Mouse (Mus musculus): ENCODE data around the gene Slc12a9. TPM values are rescaled to one million over a fixed set of nuclear protein-coding genes. Genes with fewer than 3 reads are reported as not detected.
A peak's percentile ranks its signal among the peaks of the same experiment; 100 is the strongest.
"Not testable (repeated sequence)": the region's sequence is repeated elsewhere in the genome, so short reads cannot be mapped to it uniquely, and the experiment has no call there.

Slc12a9 gene
- polyA plus RNA-seq, 1 experiment from 2014 or later: 11.6 TPM

GRCm38 (mm10) chr5:137286655-137287031, 46.8 kb downstream of the Slc12a9 start:
- no peak overlapping the region for H3K9ac ChIP-seq (ENCODE audit: low read length)
- WGBS: under 1% methylated on average over 15 of the region's 16 CpGs
- H3K27ac ChIP-seq (ENCODE audit: low read length): no peak overlapping the region
- H3K9me3 ChIP-seq (ENCODE audit: control insufficient read depth, low read length): no peaks in the 10 kb centered on the region
- H3K4me2 ChIP-seq (ENCODE audit: low read depth, low read length): peak overlapping the region; percentile 56
- H3K36me3 ChIP-seq (ENCODE audit: control insufficient read depth, insufficient read depth, low read length): no peaks in the 10 kb centered on the region
- peak overlapping the region; percentile 33 for H3K4me3 ChIP-seq (ENCODE audit: low read length)
- H3K27me3 ChIP-seq (ENCODE audit: control insufficient read depth, insufficient read depth, low read depth, low read length): peaks cover 40% of the 10 kb centered on the region
- peak; percentile 60 for ATAC-seq (ENCODE audit: low read depth)
- H3K4me1 ChIP-seq (replicated peaks; ENCODE audit: control insufficient read depth, insufficient read depth, low read length): peaks cover 19% of the 10 kb centered on the region

DNA sequence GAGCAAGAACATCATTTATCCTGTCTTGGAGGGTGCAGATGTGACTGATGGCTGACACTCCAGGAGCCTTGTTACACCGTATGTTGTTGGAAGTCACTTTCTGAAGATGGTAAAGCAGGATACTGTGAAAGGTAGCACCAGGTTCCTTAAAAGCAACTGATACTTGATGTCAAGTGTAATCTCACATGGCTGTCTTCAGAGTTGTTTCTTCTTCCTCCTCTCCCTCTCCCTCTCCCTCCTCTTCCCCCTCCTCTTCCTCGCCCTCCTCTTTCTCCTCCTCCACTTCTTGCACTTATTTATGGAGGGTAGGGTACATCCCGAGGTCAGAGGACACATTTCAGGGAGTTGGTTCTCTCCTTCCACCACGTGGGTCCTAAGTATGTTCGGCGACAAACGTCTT, 47.4 kb downstream of the Slc12a9 start:
- ATAC-seq (ENCODE audit: low read depth): no peak

DNA sequence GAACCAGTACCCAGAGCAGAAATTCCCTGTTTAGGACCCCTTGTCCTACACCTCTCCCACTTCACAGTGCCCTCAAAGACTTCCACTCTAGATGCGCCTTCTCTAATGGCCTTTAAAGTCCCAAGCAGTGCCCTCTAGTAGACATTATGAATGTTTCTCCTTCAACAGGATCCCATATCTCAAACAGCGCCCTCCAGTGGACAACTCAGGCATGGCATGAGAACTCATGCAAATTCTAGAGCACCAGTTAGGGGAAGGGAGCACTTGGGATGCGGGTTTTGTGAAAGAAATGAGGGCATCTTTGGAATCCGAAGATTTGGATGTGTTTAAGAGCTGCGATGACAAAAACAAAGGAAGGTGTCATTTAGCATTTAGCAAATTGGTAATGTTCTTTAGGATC, 48.4 kb downstream of the Slc12a9 start:
- Histone ChIP-seq H3K4me1 (replicated peaks; ENCODE audit: control insufficient read depth, insufficient read depth, low read length) (peaks cover 19% of the 10 kb centered on the region), H3K36me3 (ENCODE audit: control insufficient read depth, insufficient read depth, low read length) (no peaks in the 10 kb centered on the region), H3K4me3 (ENCODE audit: low read length) (no peak overlapping the region), H3K27me3 (ENCODE audit: control insufficient read depth, insufficient read depth, low read depth, low read length) (peaks cover 34% of the 10 kb centered on the region), H3K27ac (ENCODE audit: low read length) (no peak overlapping the region), H3K9me3 (ENCODE audit: control insufficient read depth, low read length) (no peaks in the 10 kb centered on the region), H3K4me2 (ENCODE audit: low read depth, low read length) (no peak overlapping the region), H3K9ac (ENCODE audit: low read length) (no peak overlapping the region)
- no peak for ATAC-seq (ENCODE audit: low read depth)
- 50% methylated on average over 5 of the region's 5 CpGs for WGBS

More for the DNA sequence above, 47.4 kb downstream of the Slc12a9 start:
- WGBS: 32% methylated on average over 7 of the region's 7 CpGs
- no peaks in the 10 kb centered on the region for H3K36me3 ChIP-seq (ENCODE audit: control insufficient read depth, insufficient read depth, low read length)
- no peak overlapping the region for H3K4me2 ChIP-seq (ENCODE audit: low read depth, low read length)
- H3K27ac ChIP-seq (ENCODE audit: low read length): no peak overlapping the region
- H3K9ac ChIP-seq (ENCODE audit: low read length): no peak overlapping the region
- H3K9me3 ChIP-seq (ENCODE audit: control insufficient read depth, low read length): no peaks in the 10 kb centered on the region
- H3K27me3 ChIP-seq (ENCODE audit: control insufficient read depth, insufficient read depth, low read depth, low read length): peaks cover 40% of the 10 kb centered on the region
- peaks cover 19% of the 10 kb centered on the region for H3K4me1 ChIP-seq (replicated peaks; ENCODE audit: control insufficient read depth, insufficient read depth, low read length)
- no peak overlapping the region for H3K4me3 ChIP-seq (ENCODE audit: low read length)

DNA sequence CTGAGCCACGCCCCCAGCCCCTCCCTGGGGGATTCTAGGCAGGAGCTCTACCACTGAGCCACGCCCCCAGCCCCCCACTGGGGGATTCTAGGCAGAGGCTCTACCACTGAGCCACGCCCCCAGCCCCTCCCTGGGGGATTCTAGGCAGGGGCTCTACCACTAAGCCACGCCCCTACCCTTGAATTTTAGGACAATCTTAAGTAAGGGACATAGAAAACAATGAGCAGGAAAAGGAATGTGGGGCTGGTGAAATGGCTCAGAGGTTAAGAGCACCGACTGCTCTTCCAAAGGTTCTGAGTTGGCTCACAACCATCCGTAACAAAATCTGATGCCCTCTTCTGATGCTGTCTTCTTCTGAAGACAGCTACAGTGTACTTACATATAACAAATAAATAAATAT, 49.0 kb downstream of the Slc12a9 start:
- not testable (repeated sequence) for ATAC-seq (ENCODE audit: low read depth); H3K36me3 ChIP-seq (ENCODE audit: control insufficient read depth, insufficient read depth, low read length); H3K4me3 ChIP-seq (ENCODE audit: low read length); H3K27ac ChIP-seq (ENCODE audit: low read length); H3K4me2 ChIP-seq (ENCODE audit: low read depth, low read length); H3K9ac ChIP-seq (ENCODE audit: low read length); H3K9me3 ChIP-seq (ENCODE audit: control insufficient read depth, low read length)
- Histone ChIP-seq H3K4me1 (replicated peaks; ENCODE audit: control insufficient read depth, insufficient read depth, low read length) (peaks cover 19% of the 10 kb centered on the region), H3K27me3 (ENCODE audit: control insufficient read depth, insufficient read depth, low read depth, low read length) (peaks cover 28% of the 10 kb centered on the region)
- WGBS: 69% methylated on average over 5 of the region's 6 CpGs

GRCm38 (mm10) chr5:137277360-137278342, 55.7 kb downstream of the Slc12a9 start:
- H3K9me3 ChIP-seq (ENCODE audit: control insufficient read depth, low read length): no peaks in the 10 kb centered on the region
- H3K4me2 ChIP-seq (ENCODE audit: low read depth, low read length): no peak overlapping the region
- peak; percentile 61; the same call in 1 of the 2 replicates for ATAC-seq (ENCODE audit: low read depth)
- WGBS: 41% methylated on average over 18 of the region's 18 CpGs
- H3K4me1 ChIP-seq (replicated peaks; ENCODE audit: control insufficient read depth, insufficient read depth, low read length): no peaks in the 10 kb centered on the region
- H3K4me3 ChIP-seq (ENCODE audit: low read length): no peak overlapping the region
- H3K9ac ChIP-seq (ENCODE audit: low read length): no peak overlapping the region
- H3K27ac ChIP-seq (ENCODE audit: low read length): no peak overlapping the region
- no peaks in the 10 kb centered on the region for H3K27me3 ChIP-seq (ENCODE audit: control insufficient read depth, insufficient read depth, low read depth, low read length)
- no peaks in the 10 kb centered on the region for H3K36me3 ChIP-seq (ENCODE audit: control insufficient read depth, insufficient read depth, low read length)

GRCm38 (mm10) chr5:137268131-137268910, 65.1 kb downstream of the Slc12a9 start:
- H3K36me3 ChIP-seq (ENCODE audit: control insufficient read depth, insufficient read depth, low read length): no peaks in the 10 kb centered on the region
- no peaks in the 10 kb centered on the region for H3K4me1 ChIP-seq (replicated peaks; ENCODE audit: control insufficient read depth, insufficient read depth, low read length)
- H3K27ac ChIP-seq (ENCODE audit: low read length): no peak overlapping the region
- no peaks in the 10 kb centered on the region for H3K9me3 ChIP-seq (ENCODE audit: control insufficient read depth, low read length)
- H3K9ac ChIP-seq (ENCODE audit: low read length): no peak overlapping the region
- H3K4me3 ChIP-seq (ENCODE audit: low read length): no peak overlapping the region
- peak overlapping the region; percentile 13; the same call in 1 of the 2 replicates for H3K4me2 ChIP-seq (ENCODE audit: low read depth, low read length)
- no peaks in the 10 kb centered on the region for H3K27me3 ChIP-seq (ENCODE audit: control insufficient read depth, insufficient read depth, low read depth, low read length)
- WGBS: 20% methylated on average over 17 of the region's 18 CpGs
- no peak for ATAC-seq (ENCODE audit: low read depth)

DNA sequence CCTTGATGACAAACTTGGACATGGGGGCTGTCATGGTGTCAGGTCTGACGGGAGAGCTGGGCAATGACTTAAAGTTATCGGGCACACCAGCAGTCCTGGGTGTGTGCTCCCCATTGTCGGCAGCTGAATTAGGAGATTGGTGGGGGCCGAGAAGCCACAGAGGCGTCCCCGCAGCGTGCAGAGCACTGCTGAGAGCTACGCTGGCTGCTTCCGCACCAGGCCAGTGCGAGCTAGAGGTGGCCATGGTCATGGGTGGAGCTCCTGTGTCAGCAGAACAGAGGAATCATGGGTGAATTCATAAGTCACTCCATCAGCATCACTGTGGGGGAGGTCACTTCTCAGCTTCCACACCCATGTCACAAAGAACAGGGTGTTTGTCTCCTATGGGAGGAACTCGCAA, 68.6 kb downstream of the Slc12a9 start:
- 82% methylated on average over 11 of the region's 11 CpGs for WGBS
- H3K27ac ChIP-seq (ENCODE audit: low read length): no peak overlapping the region
- H3K27me3 ChIP-seq (ENCODE audit: control insufficient read depth, insufficient read depth, low read depth, low read length): no peaks in the 10 kb centered on the region
- H3K9me3 ChIP-seq (ENCODE audit: control insufficient read depth, low read length): no peaks in the 10 kb centered on the region
- no peak overlapping the region for H3K9ac ChIP-seq (ENCODE audit: low read length)
- ATAC-seq (ENCODE audit: low read depth): no peak
- no peaks in the 10 kb centered on the region for H3K36me3 ChIP-seq (ENCODE audit: control insufficient read depth, insufficient read depth, low read length)
- H3K4me3 ChIP-seq (ENCODE audit: low read length): no peak overlapping the region
- no peaks in the 10 kb centered on the region for H3K4me1 ChIP-seq (replicated peaks; ENCODE audit: control insufficient read depth, insufficient read depth, low read length)
- no peak overlapping the region for H3K4me2 ChIP-seq (ENCODE audit: low read depth, low read length)

Measured in lung, embryonic 16.5 days (tissue).